Mouse (Mus musculus) brain, embryonic 14.5 days (tissue): ENCODE data around the gene Abcf2.

Experiments used
- CTCF ChIP-seq: fragments of 200-500 bp; IDR thresholded peaks from 2 replicates; pipeline ENCODE4 v1.5.1; 2012; ENCODE audit warnings: inconsistent platforms, mild to moderate bottlenecking, moderate library complexity, borderline replicate concordance; ENCODE audit not compliant: insufficient read depth, insufficient read length; ENCODE audit errors: extremely low read depth
- POLR2A ChIP-seq: fragments of 200-500 bp; IDR thresholded peaks from 2 replicates; pipeline ENCODE4 v1.6.1; 2012; ENCODE audit warnings: mild to moderate bottlenecking, inconsistent platforms, borderline replicate concordance; ENCODE audit not compliant: poor library complexity, insufficient read depth, insufficient read length, severe bottlenecking; ENCODE audit errors: extremely low read depth

- TF ChIP-seq POLR2A = no peak
- no peak for TF ChIP-seq CTCF
Measured at GRCm38 (mm10) chr5:24592471-24593160, 15.3 kb upstream of the Abcf2 start.
